ENCODE assay signal across 7 mouse cellular contexts in the genomic region with DNA sequence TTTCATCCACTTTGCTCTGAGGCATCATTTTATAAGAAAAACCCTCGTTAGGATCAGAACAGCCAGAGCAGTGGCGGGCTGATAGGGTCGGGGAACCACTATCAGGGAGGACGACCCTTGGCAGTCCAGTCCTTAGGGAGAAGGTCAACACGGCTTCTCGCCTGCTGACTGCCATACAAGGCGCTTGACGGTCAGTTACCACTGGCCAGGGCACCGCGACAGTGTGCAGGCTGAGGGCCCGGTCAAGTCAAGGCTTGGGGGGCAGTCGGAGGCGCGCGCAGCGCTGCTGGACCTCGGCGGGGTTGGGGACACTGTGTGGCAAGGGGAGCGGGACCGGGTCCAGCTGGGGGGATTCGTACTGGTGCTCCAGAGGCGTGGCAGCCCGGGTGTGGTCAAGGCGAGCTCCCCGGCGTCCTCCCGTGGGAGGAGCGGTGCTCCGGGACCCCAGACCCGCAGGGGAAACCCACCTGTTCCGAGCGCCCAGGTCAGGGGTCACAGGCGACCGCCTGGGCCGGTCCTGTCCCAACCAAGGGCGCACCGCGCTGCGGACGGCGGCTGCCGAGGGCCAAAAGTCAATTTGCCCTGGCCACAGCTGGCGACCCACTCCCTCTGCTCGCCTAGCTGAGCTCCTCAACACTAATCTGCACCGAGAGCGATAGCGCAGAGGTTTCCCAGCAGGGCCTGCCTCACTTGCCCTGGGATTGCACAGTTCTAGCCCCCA. TPM values are rescaled to one million over a fixed set of nuclear protein-coding genes. Genes with fewer than 3 reads are reported as not detected.
DNase-seq lines count a peak whose midpoint lies in the region; ATAC-seq and TF ChIP-seq lines count a peak whose summit lies in the region.

A gene (minus strand): TSS at position 544 of the 721 bp plus-strand sequence.

- H3K36me3 ChIP-seq in forebrain, postnatal 0 days (ENCODE audit: insufficient read depth): peaks cover 26% of the 10 kb centered on the region
- H3K36me3 ChIP-seq in hindbrain, embryonic 12.5 days: peaks cover 27% of the 10 kb centered on the region
- peaks cover 23% of the 10 kb centered on the region for H3K36me3 ChIP-seq in midbrain, embryonic 15.5 days (replicated peaks)

- DNase-seq in adrenal gland, adult 18-20 months (ENCODE audit: low spot score in 2 of 2): peak; percentile 68 to 71
- peak; percentile 42 to 53 for DNase-seq in cerebellum, adult 2 months
- no peak for DNase-seq in forebrain, postnatal 0 days
- peak; percentile 53 for DNase-seq in liver
- peak; percentile 43 for DNase-seq in urinary bladder, adult 2 months (ENCODE audit: low spot score)

- ATAC-seq in forebrain, postnatal 0 days: no peak
- ATAC-seq in hindbrain, embryonic 12.5 days (ENCODE audit: low FRiP score): peak; percentile 58
- peak; percentile 60; the same call in 1 of the 2 replicates for ATAC-seq in midbrain, embryonic 15.5 days (replicated peaks)

- TF ChIP-seq POLR2A in cerebellum, adult 2 months (IDR thresholded peaks at IDR 0.05; ENCODE audit: borderline replicate concordance, insufficient read depth, low read length): no peak

- no peaks in the 10 kb centered on the region for H3K9me3 ChIP-seq in forebrain, postnatal 0 days (ENCODE audit: low read length)
- peaks cover 11% of the 10 kb centered on the region for H3K9me3 ChIP-seq in hindbrain, embryonic 12.5 days (replicated peaks)
- H3K9me3 ChIP-seq in midbrain, embryonic 15.5 days: no peaks in the 10 kb centered on the region

- 4% methylated on average over 47 of the region's 47 CpGs for WGBS in cerebellum, adult 2 months
- 2% methylated on average over 46 of the region's 47 CpGs for WGBS in forebrain, postnatal 0 days
- WGBS in hindbrain, embryonic 12.5 days: 2% methylated on average over 47 of the region's 47 CpGs
- under 1% methylated on average over 47 of the region's 47 CpGs for WGBS in midbrain, embryonic 15.5 days

- no peak for TF ChIP-seq CTCF in cerebellum, adult 2 months (IDR thresholded peaks at IDR 0.05; ENCODE audit: borderline replicate concordance, insufficient read depth, low read depth, low read length)
- no peak for TF ChIP-seq CTCF in forebrain, postnatal 0 days (IDR thresholded peaks at IDR 0.05; ENCODE audit: low read depth)

- no peak within 1 kb of the TSS for H3K27ac ChIP-seq in cerebellum, adult 2 months (ENCODE audit: insufficient read depth, low read length)
- no peak within 1 kb of the TSS for H3K27ac ChIP-seq in forebrain, postnatal 0 days (ENCODE audit: low read depth, low read length)
- H3K27ac ChIP-seq in hindbrain, embryonic 12.5 days: no peak within 1 kb of the TSS
- no peak within 1 kb of the TSS for H3K27ac ChIP-seq in midbrain, embryonic 15.5 days

- peak within 1 kb of the TSS; percentile 42 for H3K4me3 ChIP-seq in cerebellum, adult 2 months (replicated peaks; ENCODE audit: insufficient read depth, low read depth, low read length)
- peak within 1 kb of the TSS; percentile 26 for H3K4me3 ChIP-seq in forebrain, postnatal 0 days (ENCODE audit: low read depth, low read length)
- peak within 1 kb of the TSS; percentile 48 for H3K4me3 ChIP-seq in hindbrain, embryonic 12.5 days
- peak within 1 kb of the TSS; percentile 40 for H3K4me3 ChIP-seq in midbrain, embryonic 15.5 days

- H3K4me1 ChIP-seq in cerebellum, adult 2 months (ENCODE audit: control insufficient read depth, insufficient read depth, low read length): no peaks in the 10 kb centered on the region
- no peaks in the 10 kb centered on the region for H3K4me1 ChIP-seq in forebrain, postnatal 0 days (ENCODE audit: insufficient read depth)
- H3K4me1 ChIP-seq in hindbrain, embryonic 12.5 days: peaks cover 7% of the 10 kb centered on the region
- H3K4me1 ChIP-seq in midbrain, embryonic 15.5 days: peaks cover 7% of the 10 kb centered on the region; the same call in 1 of the 2 replicates

- no peaks in the 10 kb centered on the region for H3K27me3 ChIP-seq in cerebellum, adult 2 months (ENCODE audit: control insufficient read depth, insufficient read depth, low read length)
- H3K27me3 ChIP-seq in forebrain, postnatal 0 days (ENCODE audit: insufficient read depth, low read length): peaks cover 24% of the 10 kb centered on the region
- H3K27me3 ChIP-seq in hindbrain, embryonic 12.5 days: peaks cover 30% of the 10 kb centered on the region
- peaks cover 40% of the 10 kb centered on the region for H3K27me3 ChIP-seq in midbrain, embryonic 15.5 days (replicated peaks)

- no peak within 1 kb of the TSS; the same call in 1 of the 2 replicates for H3K9ac ChIP-seq in forebrain, postnatal 0 days
- H3K9ac ChIP-seq in hindbrain, embryonic 12.5 days: peak within 1 kb of the TSS; percentile 49
- peak within 1 kb of the TSS; percentile 29; the same call in 1 of the 2 replicates for H3K9ac ChIP-seq in midbrain, embryonic 15.5 days

- H3K4me2 ChIP-seq in forebrain, postnatal 0 days (ENCODE audit: low read depth): peak within 1 kb of the TSS; percentile 45
- H3K4me2 ChIP-seq in hindbrain, embryonic 12.5 days (replicated peaks): peak within 1 kb of the TSS; percentile 91
- H3K4me2 ChIP-seq in midbrain, embryonic 15.5 days: peak within 1 kb of the TSS; percentile 54

RNA-seq across cellular contexts. Expression of the gene that starts here (rescaled TPM):
- 1 to 10 TPM; 5.0 to 5.2 TPM for total RNA-seq in adrenal gland, adult 18-20 months (2021)
- polyA plus RNA-seq in cerebellum, adult 2 months (2012; rRNA removed): 0.57 and 0.62 TPM in 2 replicates
- total RNA-seq in forebrain, postnatal 0 days (2014; rRNA removed): 0.08 and 0.48 TPM in 2 replicates
- polyA plus RNA-seq in forebrain, postnatal 0 days (2015; fragmentation: Nextera tagmentation; extraction: Ambion mirVana): 0.10 and 0.15 TPM in 2 replicates
- 0.70 and 0.71 TPM in 2 replicates for polyA plus RNA-seq in hindbrain, embryonic 12.5 days (2016; fragmentation: Nextera tagmentation; extraction: Ambion mirVana)
- 0.19 and 0.30 TPM in 2 replicates for polyA plus RNA-seq in midbrain, embryonic 15.5 days (2015; fragmentation: Nextera tagmentation; extraction: Ambion mirVana)
- polyA plus RNA-seq in urinary bladder, adult 2 months (2012; rRNA removed): 4.7 and 4.8 TPM in 2 replicates

Comparison
In these comparisons a context has a peak if more than half of its experiments do, and no peak if none do; other contexts are left out.
1. Peak in DNase-seq and H3K4me3 ChIP-seq in cerebellum, adult 2 months; RNA of the gene not detected or under 1 TPM.
2. Peak in ATAC-seq, H3K4me3 ChIP-seq, H3K9ac ChIP-seq and H3K4me2 ChIP-seq in hindbrain, embryonic 12.5 days; RNA of the gene not detected or under 1 TPM.
3. Peak in ATAC-seq, H3K4me3 ChIP-seq, H3K9ac ChIP-seq and H3K4me2 ChIP-seq in midbrain, embryonic 15.5 days; RNA of the gene not detected or under 1 TPM.